Mouse (Mus musculus) 416B (cell line): ENCODE results near the gene Zbtb49.

Experiments
- DNase-seq: peaks from one replicate; pipeline ENCODE4 v3.0.0; 2011; ENCODE audit warnings: low read depth

Gene Zbtb49

DNA sequence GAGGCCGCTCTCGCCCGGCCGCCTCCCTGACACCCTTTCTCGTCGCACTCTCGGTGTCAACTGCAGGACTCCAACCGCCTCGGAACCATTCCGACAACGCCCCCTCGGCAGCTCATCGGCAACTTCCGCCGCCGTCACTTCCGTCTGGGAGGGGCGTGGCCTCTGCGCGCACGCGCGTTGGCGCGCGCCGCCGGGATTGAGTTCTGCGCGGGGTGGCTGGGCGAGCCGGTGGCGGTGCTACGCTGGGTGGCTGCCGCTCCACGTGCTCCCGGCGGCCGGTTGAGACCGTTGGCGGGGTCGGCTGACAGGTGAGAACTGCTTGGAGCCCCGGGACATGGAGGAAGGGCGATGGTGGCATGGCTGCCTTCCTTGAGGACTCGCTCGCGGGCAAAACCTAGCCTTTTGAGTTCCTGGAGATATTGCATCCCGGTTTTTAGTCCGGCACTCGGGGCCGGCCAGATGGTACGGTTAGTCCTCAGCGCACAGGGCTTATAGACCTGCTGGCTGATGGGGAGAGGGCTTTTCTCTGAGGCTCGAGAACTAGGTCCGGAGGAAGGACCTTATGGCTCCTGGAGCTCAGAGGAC is at the start of gene Zbtb49, which contains the start of gene Lyar:
Gene Zbtb49, minus strand, starts transcription at position 130 of the 585 bp plus-strand sequence.
Gene Lyar, plus strand, starts transcription at position 143 of the 585 bp plus-strand sequence.
- DNase-seq, result peak; percentile 88

DNA sequence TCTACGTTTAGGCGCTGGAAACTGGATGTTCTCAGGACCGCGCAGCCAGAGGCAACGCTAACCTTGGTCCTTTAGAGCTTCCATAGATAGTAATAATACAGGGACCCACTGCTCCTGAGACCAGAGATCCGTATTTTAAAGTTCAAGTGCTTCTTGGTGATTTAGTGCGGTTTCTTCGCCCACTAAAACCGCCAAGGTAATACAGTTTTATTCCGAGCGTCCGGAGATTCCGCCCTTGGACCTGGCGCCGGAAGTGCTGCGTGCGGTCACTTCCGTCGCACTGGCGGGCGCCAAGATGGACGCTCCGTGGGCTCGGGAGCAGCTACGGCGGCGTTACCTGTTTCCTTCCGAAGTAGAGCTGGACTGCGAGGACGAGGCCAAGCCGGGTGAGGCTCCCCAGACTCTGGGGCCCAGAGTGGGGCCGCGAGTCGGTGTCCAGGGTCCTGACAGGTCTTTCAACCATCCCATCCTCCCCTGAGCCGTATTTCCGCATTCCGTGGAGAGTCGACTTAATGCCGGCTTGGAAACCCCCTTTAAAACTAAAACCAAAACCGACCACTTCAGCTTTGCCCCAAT is 39.9 kb upstream of the Zbtb49 start, which contains the start of gene Tmem128:
Gene Tmem128, plus strand, starts transcription at position 79 of the 576 bp plus-strand sequence.
- peak; percentile 69 for DNase-seq

DNA sequence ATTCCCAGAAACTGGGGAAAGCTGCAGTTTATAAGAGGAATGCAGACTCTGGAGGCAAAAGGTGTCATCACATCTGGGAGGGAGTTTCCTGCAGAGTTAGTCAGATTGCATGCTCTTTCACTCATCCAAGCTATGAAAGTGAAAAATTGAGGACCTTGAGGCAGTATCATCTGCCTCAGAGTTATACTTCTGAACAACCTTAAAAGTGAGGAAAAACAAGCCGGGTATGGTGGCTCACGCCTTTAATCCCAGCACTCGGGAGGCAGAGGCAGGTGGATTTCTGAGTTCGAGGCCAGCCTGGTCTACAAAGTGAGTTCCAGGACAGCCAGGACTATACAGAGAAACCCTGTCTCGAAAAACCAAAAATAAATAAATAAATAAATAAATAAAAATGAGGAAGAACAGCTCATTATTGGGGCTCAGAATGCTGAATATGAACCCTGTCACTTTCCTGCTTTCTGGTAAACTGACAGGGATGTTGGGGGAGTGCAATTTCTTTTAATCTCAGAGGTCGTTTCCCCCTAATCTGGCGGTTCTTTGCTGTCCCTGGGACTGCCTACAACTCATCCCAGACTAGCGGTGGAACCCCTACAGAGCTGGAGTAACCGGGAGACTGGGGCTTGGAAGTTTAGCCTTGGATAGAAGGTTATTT is 39.3 kb upstream of the Zbtb49 start:
- peak; percentile 23 for DNase-seq

DNA sequence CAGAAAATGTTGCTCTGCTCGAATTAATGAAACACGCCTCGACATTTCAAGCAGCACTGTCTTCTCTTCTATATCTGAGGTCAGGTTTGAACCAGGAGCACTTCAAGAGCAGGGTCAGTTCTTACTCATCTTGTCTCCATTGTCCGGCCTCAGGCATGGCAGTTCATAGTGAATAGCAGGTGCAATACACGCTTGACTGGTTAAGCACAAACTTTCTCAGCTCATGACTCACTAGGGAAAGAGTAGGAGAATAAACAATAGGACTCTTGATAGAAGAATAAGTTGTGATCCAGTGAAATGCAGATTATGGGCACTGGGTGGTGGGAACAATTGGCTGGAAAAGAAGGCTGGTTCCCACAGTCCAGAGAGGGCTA is 38.5 kb upstream of the Zbtb49 start:
- DNase-seq, result no peak

DNA sequence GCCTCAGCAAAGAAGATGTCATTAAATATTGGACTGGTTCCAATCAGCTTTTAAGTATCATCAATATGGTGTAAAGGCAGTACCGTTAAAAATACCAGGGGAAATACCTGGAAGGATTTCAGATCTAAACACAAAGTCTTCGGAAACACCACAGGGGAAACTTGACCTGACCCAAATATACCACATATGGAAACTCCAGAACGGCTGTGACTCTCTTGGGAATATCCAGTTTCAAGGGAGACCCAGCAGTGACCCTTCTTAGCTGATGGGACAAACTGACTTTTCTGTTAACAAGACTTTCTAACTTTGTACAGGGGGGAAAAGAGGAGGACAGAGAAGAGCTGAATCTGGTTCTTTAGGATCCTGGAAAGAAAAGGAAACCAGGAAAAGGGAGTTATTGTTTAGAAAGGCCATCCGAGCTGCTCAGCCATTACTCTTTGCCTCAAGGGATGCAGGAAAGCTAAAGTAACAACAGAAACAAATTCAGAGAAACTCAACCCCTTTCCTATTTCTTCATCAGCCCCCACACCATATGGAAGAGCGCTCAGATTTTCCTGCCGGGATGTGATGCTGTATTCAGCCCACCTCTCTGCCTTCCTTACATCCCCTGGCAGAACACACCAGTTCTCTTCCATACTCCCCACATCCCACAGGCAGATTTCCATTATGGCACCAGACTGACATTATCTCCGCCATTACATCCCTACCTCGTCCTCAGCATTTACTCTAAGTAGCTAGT is 37.9 kb upstream of the Zbtb49 start:
- DNase-seq, result no peak

DNA sequence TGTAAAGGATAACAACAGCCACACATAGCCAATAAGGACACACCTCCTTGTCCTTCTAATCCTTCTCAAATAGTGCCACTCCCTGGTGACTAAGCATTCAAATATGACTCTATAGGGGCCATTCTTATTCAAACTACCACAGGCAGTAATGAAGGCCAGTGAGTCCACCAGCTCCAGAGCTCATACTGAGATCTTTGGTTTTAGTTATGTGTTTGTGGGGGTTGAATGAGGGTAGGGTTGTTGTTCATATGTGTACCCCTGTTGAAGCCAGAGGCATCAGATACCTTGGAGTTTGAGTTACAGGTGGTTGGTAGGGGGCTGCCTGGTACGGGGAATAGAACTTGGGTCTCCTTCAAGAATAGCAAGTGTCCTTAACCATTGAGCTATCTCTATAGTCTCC is 36.3 kb upstream of the Zbtb49 start:
- no peak for DNase-seq

DNA sequence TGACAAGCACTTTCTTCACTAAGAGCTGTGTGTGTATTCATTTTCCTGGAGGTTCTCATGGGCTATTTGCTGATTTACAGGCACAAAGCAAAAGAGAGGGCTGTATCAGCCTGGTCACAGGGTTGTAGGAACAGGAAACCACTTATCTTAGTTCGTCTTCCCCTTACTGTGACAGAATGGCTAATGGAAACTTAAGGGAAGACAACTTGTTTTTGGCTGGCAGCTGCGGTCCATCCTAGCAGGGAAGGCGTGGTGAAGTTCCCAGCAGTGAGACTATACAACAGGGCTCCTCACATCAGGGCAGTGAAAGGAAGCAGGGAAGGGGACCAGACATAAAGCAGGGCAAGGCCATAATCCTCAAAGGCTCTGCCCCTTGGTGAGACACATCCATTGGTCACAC is 35.4 kb upstream of the Zbtb49 start:
- DNase-seq, result peak; percentile 85

DNA sequence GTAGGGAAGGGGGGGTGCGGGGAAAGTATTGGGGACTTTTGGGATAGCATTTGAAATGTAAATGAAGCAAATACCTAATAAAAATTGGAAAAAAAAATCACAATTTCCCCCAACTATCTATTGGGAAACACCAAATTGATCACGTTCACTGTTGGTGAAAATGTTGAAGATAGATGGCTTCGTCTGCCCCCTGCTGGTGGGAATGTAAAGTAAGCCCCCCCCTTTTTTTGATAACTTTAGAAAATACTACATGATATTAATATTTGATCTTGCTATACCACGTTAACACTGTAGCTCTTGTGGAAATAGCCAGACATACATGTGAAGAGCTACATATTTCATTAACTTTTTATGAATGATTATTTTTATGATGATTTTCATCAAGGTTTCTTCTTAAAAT is 34.9 kb upstream of the Zbtb49 start:
- no peak for DNase-seq

DNA sequence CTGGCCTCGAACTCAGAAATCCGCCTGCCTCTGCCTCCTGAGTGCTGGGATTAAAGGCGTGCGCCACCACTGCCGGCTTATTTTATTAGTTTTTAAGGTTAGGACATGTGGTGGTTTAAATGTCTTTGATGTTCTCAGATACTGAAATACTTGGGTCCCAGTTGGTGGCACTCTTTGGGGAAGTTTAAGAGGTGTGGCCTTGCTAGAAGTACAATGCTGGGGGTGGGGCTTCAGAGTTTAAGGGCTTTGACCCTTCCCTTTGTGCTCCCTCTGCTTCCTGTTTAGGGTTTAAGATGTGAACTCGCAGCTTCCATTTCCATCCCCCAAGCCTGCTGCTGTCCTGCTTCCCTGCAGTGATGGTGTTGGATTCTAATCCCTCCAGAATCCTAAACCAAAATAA is 21.7 kb upstream of the Zbtb49 start:
- no peak for DNase-seq

DNA sequence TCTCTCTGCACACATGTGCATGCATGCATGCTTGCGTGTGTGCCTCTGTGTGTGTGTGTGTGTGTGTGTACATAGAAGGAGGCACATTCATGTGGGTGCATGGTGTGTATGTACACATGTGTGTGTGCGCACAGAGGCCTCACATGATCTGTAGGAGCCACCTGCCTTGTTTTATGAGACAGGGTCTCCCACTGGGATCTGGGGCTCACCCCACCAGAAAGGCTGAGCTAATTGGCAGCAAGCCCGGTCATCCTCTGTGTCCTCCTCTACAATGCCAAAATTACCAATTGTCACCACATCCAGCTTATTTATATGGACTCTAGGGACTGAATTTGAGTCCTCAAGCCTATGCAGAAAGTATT is 21.2 kb upstream of the Zbtb49 start:
- no peak for DNase-seq

DNA sequence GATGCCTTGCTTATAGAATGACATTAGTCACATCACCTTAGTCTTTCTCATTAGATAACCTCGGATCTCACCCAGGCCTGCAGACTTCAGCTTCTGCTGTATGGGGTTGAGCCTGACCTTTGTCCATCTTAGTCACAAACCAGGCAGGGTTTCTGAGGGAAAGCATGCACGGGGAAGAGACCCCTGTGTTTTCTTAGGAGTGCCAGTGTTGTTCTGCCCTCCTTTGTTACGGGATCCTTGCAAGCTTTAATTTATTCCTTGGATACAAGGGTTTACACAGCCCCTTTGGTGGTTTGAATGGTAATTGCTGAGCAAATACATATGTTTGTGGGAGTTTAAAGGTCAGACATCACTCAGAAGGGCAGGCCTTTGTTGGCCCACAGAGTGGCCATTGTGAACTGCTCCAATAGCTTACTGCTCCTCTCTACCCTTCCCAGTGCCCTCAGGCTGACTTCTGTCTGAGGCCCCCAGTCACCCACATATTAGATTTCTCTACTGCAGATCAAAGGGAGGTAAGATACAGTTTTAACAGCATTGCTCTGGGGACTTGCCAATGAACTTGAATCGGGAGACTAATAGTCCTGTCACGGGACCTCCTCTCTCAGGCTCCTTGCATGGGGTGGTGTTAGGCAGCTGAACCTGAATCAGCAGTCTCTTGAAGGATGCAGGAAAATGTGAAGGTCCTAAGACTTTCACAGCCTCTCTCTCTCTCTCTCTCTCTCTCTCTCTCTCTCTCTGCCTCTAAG is 20.6 kb upstream of the Zbtb49 start:
- DNase-seq, result no peak

DNA sequence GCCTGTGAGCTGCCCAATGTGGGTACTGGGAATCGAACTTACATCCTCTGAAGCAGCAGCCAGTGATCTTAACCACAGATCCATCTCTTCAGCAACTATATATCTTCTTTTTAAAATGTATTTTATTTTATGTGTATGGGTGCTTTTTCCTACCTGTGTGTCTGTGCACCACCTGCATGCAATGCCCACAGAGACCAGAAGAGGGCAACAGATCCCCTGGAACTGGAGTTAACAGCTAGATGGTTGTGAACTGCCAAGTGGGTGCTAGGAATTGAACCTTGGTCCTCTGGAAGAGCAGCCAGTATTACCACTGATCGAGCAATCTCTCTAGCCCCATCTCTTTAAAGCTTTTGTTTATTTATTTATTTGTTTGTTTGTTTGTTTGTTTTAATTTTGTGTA is 16.4 kb upstream of the Zbtb49 start:
- peak; percentile 14 for DNase-seq

DNA sequence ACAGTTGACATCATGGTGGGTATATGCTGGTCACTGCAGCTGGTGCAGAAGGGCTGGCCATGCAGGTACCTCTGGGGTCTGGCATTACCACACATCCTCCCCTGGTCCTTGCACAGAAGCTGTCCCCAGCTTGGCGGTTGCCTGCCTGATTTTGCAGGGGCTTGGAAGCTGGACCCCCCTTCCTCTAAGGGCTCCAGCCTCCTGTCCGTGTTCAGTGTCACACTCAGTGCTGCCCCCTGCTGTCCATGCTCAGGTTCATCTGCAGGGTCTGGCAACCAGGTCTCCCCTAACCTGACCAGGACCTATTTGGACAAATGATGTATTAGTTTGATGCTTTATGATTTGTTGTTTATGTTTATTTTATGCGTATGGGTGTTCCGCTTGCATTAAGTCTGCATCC is 15.2 kb upstream of the Zbtb49 start:
- DNase-seq, result peak; percentile 59

DNA sequence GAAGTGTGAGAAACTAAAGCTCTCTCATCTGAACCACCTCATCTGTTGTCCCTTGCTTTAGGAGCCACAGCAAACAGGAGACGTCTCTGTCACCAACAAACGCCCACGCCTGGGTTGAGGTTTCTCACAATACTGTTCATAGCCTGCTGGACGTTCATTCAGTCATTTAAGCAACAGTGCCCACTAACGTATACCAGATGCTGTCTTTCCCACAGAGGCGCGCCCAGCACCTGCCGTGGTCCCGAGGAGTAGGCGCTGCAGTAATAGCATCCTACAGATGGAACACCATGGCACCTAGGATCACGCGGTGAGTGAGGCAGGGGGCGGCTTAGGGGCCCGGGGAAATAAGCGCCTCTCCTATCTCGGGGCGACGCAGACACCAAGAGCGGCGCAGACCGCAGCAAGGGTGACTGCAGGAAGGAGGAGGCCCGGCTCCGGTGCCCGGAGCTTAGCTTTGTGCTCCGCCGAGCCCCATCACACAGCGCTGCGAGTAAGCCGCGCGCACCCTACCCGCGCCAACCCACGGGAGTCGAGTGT is 418 bp downstream of the Zbtb49 start:
- DNase-seq, result no peak

DNA sequence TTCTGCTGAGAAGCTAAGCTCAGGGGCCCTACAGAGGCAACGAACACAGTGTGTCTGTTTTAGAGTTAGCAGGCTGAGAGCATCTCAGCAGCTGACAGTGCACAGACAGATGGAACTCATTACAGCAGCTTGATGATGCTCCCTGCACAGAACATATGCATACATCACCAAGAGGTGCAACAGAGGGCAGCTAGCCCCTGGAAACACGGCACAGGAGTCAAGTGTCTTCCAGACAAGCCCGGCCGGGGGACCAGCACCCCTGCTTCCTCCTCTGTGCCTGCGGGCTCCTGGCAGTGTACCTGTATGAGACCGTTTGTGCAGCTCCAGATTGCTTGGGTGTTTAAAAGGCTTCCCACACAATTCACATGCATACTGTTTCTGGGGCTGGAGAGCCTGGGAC is 7.2 kb downstream of the Zbtb49 start:
- DNase-seq, result no peak

DNA sequence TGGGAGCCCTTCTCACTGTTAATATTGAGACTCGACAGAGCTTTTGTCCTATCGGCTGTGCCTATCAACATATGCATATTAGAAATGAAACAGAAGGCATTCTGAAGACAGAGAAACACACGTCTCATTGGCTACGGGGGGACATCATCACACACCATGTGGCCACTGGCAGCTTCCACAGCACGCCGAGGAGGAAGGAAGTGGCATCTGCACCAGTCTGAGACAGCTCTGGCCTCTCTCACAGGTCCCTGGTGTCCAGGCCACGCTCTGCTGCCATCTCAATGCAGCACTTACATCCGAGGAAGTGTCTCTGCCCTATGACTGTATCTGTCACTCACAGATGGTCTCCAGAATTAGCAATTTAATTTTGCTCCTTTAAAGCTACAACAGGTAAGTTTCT is 8.6 kb downstream of the Zbtb49 start:
- peak; percentile 67 for DNase-seq

DNA sequence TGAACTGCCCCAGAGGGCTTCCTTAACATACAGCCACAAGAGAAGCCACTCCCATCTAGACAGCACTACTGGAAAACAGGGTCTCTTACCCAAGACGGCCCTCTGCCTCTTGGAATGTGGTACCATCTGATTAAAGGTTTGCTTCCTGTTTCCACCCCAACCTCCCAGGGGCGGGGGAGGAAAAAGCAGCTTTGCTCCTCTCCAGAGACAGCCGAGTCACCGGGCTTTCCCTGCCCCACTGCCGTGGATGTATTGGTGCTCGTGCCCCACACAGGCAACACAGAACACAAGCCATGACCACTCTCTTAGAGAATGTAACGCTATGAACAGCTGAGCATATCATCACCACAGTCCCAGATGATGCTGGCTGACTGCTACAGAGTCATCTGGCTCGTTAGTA is 11.3 kb downstream of the Zbtb49 start:
- DNase-seq, result peak; percentile 41

DNA sequence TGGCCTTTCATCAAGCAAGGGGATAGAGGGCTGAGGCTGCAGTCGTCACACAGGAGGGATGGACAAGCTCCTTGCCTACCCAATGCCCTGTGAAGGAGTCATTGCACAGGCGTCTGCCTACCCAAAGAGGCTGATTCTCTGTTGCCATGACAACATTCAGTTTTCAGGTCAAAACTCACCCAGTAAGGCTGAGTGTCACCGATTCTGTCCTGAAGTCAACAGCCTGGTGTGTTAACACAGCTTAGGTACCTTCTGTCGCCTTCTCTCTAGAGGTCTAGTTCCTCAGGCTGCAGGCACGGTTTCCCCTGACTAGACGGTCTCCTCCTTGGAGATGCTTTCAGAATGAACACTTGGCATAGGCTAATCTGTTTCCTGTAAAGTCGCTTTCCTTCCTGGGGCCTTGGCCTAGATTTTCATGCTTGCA is 14.9 kb downstream of the Zbtb49 start:
- no peak for DNase-seq

DNA sequence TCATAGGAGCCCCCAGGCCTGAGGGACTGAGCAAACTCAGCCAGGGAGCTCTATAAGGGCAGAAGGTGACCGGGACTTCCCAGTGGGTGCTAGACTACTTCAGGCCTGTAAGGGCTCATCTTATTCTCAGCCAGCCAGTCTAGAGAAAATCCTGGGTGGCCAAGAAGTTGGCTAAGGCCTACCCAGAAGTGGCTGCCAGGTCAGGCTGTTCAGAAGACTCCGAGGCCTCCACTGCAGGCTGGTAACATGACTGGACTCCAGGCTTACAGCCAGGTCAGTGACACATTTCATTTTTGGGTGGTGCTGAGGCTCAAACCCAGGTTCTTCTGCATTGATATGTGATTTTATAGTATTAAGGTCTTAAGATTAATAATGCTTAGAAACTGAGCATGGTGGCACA is 20.6 kb downstream of the Zbtb49 start:
- no peak for DNase-seq

DNA sequence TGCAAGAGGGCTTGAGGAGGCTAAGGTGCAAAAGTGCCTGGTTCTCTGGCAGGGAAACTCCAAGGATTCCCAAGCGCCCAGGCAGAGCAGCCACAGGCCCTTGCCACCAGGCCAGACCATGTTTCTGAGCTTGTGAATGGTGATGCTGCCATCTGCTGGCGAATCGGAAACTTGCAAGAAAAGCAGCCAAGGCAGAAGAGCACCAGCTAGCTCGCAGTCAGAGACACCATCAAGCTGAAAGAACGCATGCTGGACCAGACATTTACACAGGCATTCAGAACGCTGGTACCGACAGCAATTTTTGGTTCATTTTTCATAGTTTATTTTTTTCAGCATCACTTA is 22.8 kb downstream of the Zbtb49 start:
- peak; percentile 78 for DNase-seq

DNA sequence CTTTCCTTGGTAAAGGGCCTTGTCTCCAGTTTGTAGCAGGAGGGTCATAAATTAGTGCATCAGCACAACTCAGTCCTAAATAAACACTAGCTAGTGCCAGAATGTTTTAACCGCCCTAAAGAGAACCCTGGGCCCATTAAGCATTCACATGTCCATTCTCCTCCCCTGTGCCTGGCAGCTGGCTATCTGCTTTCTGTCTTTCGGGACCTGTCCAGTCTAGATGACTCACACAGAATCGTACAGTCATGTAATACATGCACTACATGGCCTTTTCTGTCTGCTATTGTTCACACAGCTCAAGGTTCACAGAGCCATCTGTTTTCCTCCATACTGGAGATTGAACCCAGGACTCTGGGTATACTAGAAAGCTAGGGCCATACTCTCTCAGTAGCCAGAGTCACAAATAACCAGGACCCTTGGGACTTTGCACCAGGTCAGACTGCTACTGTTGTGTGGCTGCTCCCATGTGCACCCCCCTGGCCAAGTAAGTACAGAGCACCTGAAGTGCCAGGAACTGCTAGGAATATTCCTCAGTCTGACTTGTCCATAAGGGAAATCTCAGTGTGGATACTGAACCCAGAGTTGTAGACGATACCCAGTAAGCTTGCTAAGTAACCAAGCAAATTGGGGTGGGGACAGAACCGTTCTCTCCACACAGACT is 23.3 kb downstream of the Zbtb49 start:
- no peak for DNase-seq

DNA sequence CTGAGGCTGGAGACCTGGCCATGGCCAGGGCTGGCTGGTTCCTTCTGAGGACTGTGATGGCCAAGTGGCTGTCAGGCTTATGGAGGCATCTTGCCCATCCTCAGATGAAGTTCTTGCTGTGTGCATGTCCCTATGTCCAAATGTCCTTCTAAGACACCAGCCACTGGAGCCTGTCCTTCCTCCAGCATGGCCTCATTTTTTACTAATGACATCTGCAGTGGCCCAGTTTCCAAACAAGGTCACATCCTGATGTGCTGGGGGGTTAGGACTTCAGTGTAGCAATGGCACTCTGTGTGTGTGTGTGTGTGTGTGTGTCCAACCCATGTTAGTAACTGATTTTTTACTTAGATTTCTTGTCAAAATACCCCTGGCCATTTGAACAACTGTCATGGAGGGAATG is 24.3 kb downstream of the Zbtb49 start:
- no peak for DNase-seq
